Mouse (Mus musculus): ENCODE measurements around the gene Vmn1r226.

Vmn1r226 gene

GRCm38 (mm10) chr17:20682543-20682942 lies at the start of gene Vmn1r226:
Gene Vmn1r226, plus strand, starts transcription at chr17:20682843.
- no peak for DNase-seq

- no peak for DNase-seq
These were observed 46.9 kb downstream of the Vmn1r226 start, which contains the start of gene Vmn1r227 for GRCm38 (mm10) chr17:20729543-20729942. Gene Vmn1r227, plus strand, starts transcription at chr17:20729843.

Measured in cerebellum, adult 11 months (tissue).